In the genomic region with DNA sequence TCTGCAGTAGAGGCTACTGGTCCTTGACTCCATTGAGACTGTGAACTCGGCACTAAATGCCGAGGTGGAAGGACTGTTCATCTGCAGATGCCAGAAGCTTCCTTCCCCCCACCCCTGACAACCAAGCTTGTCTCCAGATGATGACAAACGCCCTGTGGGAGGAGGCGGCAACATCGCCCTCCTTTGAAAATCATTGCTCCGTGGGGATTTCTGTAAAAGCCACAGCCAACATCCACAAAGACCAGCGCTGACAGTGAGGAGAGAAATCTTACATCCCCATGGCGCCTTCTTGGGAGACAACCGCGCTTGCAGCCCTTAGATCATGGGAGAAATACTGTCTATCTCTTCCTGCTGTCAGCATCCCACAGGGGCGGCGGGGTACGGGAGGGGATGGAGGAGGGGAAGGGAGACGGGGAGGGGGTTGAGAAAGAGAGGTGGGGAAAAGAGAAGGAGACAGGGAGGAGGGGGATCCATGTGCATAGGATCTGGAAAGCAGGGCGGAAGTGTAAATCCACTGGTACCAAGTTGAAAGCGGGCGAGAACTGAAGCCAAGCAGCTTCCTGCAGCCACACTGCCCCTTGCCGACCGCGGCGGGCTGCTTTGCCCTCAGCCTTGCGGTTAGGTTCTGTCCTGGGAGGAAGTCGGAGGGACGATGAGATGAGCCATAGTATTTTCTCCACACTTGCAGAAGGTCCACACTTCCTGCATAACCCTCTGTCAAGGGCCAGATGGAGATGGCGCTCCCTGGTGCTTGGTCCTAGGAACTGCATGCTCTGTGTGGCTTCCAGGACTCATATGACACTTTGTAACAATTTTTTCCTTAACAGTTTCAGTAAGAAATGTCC, we compare ENCODE assay signal across 9 mouse cellular contexts.
A peak's percentile ranks its signal among the peaks of the same experiment; 100 is the strongest.
DNase-seq lines count a peak whose midpoint lies in the region; ATAC-seq and TF ChIP-seq lines count a peak whose summit lies in the region.
"Had no signal": no experiment of that assay in that cellular context is flagged by ENCODE, and none has a peak within 500 bp of the region (broad histone marks: within the 10 kb centered on the region; RNA-seq: fewer than 3 reads in every experiment).

No protein-coding gene starts in this region.

- H3K27me3 ChIP-seq in kidney, embryonic 15.5 days = peaks cover 31% of the 10 kb centered on the region
- H3K27me3 ChIP-seq in forebrain, embryonic 12.5 days = peaks cover 6% of the 10 kb centered on the region; the same call in 1 of the 2 replicates
- H3K27me3 ChIP-seq in hindbrain, embryonic 16.5 days (replicated peaks; ENCODE audit: control insufficient read depth, insufficient read depth, low read length) = no peaks in the 10 kb centered on the region; the same call in 1 of the 2 replicates
- no peaks in the 10 kb centered on the region for H3K27me3 ChIP-seq in lung, embryonic 16.5 days (ENCODE audit: control insufficient read depth, insufficient read depth, low read depth, low read length)

- H3K27ac ChIP-seq in kidney, embryonic 15.5 days = peak overlapping the region; percentile 51; the same call in 1 of the 2 replicates
- H3K27ac ChIP-seq in forebrain, embryonic 12.5 days = no peak overlapping the region
- H3K27ac ChIP-seq in hindbrain, embryonic 16.5 days (ENCODE audit: low read depth, low read length) = no peak overlapping the region
- no peak overlapping the region for H3K27ac ChIP-seq in lung, embryonic 16.5 days (ENCODE audit: low read length)
- H3K27ac ChIP-seq in olfactory bulb, adult 2 months (ENCODE audit: insufficient read depth, low read depth, low read length) = no peak overlapping the region

- H3K36me3 ChIP-seq in kidney, embryonic 15.5 days = no peaks in the 10 kb centered on the region
- H3K36me3 ChIP-seq in forebrain, embryonic 12.5 days (replicated peaks) = no peaks in the 10 kb centered on the region
- no peaks in the 10 kb centered on the region for H3K36me3 ChIP-seq in hindbrain, embryonic 16.5 days (ENCODE audit: control insufficient read depth, insufficient read depth, low read length)
- no peaks in the 10 kb centered on the region for H3K36me3 ChIP-seq in lung, embryonic 16.5 days (ENCODE audit: control insufficient read depth, insufficient read depth, low read length)

- peaks cover 9% of the 10 kb centered on the region; the same call in 1 of the 2 replicates for H3K4me1 ChIP-seq in kidney, embryonic 15.5 days
- peaks cover 21% of the 10 kb centered on the region for H3K4me1 ChIP-seq in forebrain, embryonic 12.5 days
- H3K4me1 ChIP-seq in hindbrain, embryonic 16.5 days (ENCODE audit: control insufficient read depth, insufficient read depth, low read depth, low read length) = peaks cover 6% of the 10 kb centered on the region
- H3K4me1 ChIP-seq in lung, embryonic 16.5 days (replicated peaks; ENCODE audit: control insufficient read depth, insufficient read depth, low read length) = no peaks in the 10 kb centered on the region
- peaks cover 7% of the 10 kb centered on the region; the same call in 1 of the 2 replicates for H3K4me1 ChIP-seq in olfactory bulb, adult 2 months (ENCODE audit: control insufficient read depth, insufficient read depth, low read length)

- peak; percentile 60; the same call in 1 of the 2 replicates for ATAC-seq in kidney, embryonic 15.5 days (replicated peaks; ENCODE audit: low FRiP score)
- peak; percentile 52 for ATAC-seq in activated CD4-positive, CD25-positive, alpha-beta regulatory T cell, adult 4 months
- no peak for ATAC-seq in forebrain, embryonic 12.5 days (ENCODE audit: low FRiP score)
- peak; percentile 24; the same call in 1 of the 2 replicates for ATAC-seq in hindbrain, embryonic 16.5 days
- ATAC-seq in lung, embryonic 16.5 days (ENCODE audit: low read depth) = peak; percentile 34; the same call in 1 of the 2 replicates
- no peak for ATAC-seq in inflammation-experienced regulatory T-cells, adult 6 months

- 11% methylated on average over 25 of the region's 25 CpGs for WGBS in kidney, embryonic 15.5 days
- 33% methylated on average over 25 of the region's 25 CpGs for WGBS in forebrain, embryonic 12.5 days
- WGBS in hindbrain, embryonic 16.5 days = 18% methylated on average over 25 of the region's 25 CpGs
- WGBS in lung, embryonic 16.5 days = 13% methylated on average over 25 of the region's 25 CpGs
- 24% methylated on average over 25 of the region's 25 CpGs for WGBS in olfactory bulb, adult 2 months

- peak overlapping the region; percentile 66 for H3K4me2 ChIP-seq in kidney, embryonic 15.5 days
- H3K4me2 ChIP-seq in forebrain, embryonic 12.5 days = peak overlapping the region; percentile 44
- H3K4me2 ChIP-seq in hindbrain, embryonic 16.5 days (ENCODE audit: low read length) = peak overlapping the region; percentile 50
- peak overlapping the region; percentile 43 for H3K4me2 ChIP-seq in lung, embryonic 16.5 days (ENCODE audit: low read depth, low read length)

- H3K9me3 ChIP-seq in kidney, embryonic 15.5 days (replicated peaks) = no peaks in the 10 kb centered on the region
- H3K9me3 ChIP-seq in forebrain, embryonic 12.5 days = no peaks in the 10 kb centered on the region
- H3K9me3 ChIP-seq in hindbrain, embryonic 16.5 days (ENCODE audit: control insufficient read depth, low read length) = no peaks in the 10 kb centered on the region
- no peaks in the 10 kb centered on the region for H3K9me3 ChIP-seq in lung, embryonic 16.5 days (ENCODE audit: control insufficient read depth, low read length)

- peak; percentile 11; the same call in 1 of the 2 replicates for TF ChIP-seq CTCF in olfactory bulb, adult 2 months (IDR thresholded peaks at IDR 0.05; ENCODE audit: insufficient read depth, low read depth, low read length)

- H3K4me3 ChIP-seq in kidney, embryonic 15.5 days (replicated peaks) = peak overlapping the region; percentile 38
- peak overlapping the region; percentile 25; the same call in 1 of the 2 replicates for H3K4me3 ChIP-seq in forebrain, embryonic 12.5 days (replicated peaks)
- H3K4me3 ChIP-seq in hindbrain, embryonic 16.5 days (ENCODE audit: low read length) = peak overlapping the region; percentile 25
- H3K4me3 ChIP-seq in lung, embryonic 16.5 days (ENCODE audit: low read length) = peak overlapping the region; percentile 37
- no peak overlapping the region for H3K4me3 ChIP-seq in olfactory bulb, adult 2 months (ENCODE audit: insufficient read depth, low read depth, low read length)
- H3K4me3 ChIP-seq: erythroblast, embryonic 14.5 days had no signal

- H3K9ac ChIP-seq in kidney, embryonic 15.5 days = peak overlapping the region; percentile 23; the same call in 1 of the 2 replicates
- H3K9ac ChIP-seq in forebrain, embryonic 12.5 days = no peak overlapping the region
- peak overlapping the region; percentile 50 for H3K9ac ChIP-seq in hindbrain, embryonic 16.5 days (ENCODE audit: low read depth, low read length)
- no peak overlapping the region for H3K9ac ChIP-seq in lung, embryonic 16.5 days (ENCODE audit: low read length)

- TF ChIP-seq POLR2A in olfactory bulb, adult 2 months (IDR thresholded peaks at IDR 0.05; ENCODE audit: insufficient read depth, low read depth, low read length) = no peak

- no peak for DNase-seq in kidney, adult 9 months

Comparison
In these comparisons a context has a peak if more than half of its experiments do, and no peak if none do; other contexts are left out.
1. ATAC-seq: peak in kidney, embryonic 15.5 days (single experiment), activated CD4-positive, CD25-positive, alpha-beta regulatory T cell, adult 4 months (single experiment), hindbrain, embryonic 16.5 days (single experiment) and lung, embryonic 16.5 days (single experiment); none in forebrain, embryonic 12.5 days (single experiment) and inflammation-experienced regulatory T-cells, adult 6 months (single experiment).
2. H3K9ac ChIP-seq: peak in kidney, embryonic 15.5 days (single experiment) and hindbrain, embryonic 16.5 days (single experiment); none in forebrain, embryonic 12.5 days (single experiment) and lung, embryonic 16.5 days (single experiment).
3. Peak in every context shown above with its lines, with median percentiles within 50 percentile points of each other: H3K4me2 ChIP-seq.